Mouse (Mus musculus): Measurements from ENCODE around the gene Mapk14. TPM values are rescaled to one million over a fixed set of nuclear protein-coding genes. Genes with fewer than 3 reads are reported as not detected.

Mapk14 gene
- 42.4 and 45.5 TPM in 2 replicates for polyA plus RNA-seq (2015; fragmentation: Nextera tagmentation; extraction: Ambion mirVana)

- Histone ChIP-seq H3K4me1 (replicated peaks) (peaks cover 26% of the 10 kb centered on the region), H3K27ac (peak within 1 kb of the TSS; percentile 98), H3K4me2 (replicated peaks) (peak within 1 kb of the TSS; percentile 89), H3K9me3 (no peaks in the 10 kb centered on the region), H3K36me3 (no peaks in the 10 kb centered on the region), H3K9ac (peak within 1 kb of the TSS; percentile 96), H3K27me3 (replicated peaks) (no peaks in the 10 kb centered on the region), H3K4me3 (replicated peaks) (peak within 1 kb of the TSS; percentile 100)
- under 1% methylated on average over 82 of the region's 86 CpGs for WGBS
- ATAC-seq: peak; percentile 95
Observed at GRCm38 (mm10) chr17:28690776-28691686, at the start of gene Mapk14. Mapk14 (plus strand) TSS chr17:28691329.

DNA sequence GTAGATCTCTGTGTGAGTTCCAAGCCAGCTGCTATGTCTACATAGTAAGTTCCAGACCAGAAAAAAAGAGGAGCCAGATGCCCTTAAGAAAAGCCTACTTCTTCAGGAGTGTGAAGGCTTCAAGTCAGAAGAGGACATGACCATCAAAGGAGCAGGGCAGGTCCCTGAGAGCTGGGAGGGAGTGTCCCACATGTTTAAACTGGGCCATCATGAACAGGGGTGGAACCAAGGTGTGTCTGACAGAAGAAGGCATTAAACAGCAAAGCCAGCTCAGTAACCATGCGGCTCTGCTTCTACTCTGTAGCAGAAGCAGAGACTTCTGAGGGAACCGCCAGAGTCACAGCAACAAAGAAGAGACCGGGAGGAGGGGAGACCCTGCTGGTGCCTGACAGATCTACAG is 47.4 kb upstream of the Mapk14 start:
- WGBS: 18% methylated on average over 3 of the region's 3 CpGs
- Histone ChIP-seq H3K27me3 (replicated peaks) (no peaks in the 10 kb centered on the region), H3K9me3 (no peaks in the 10 kb centered on the region), H3K4me1 (replicated peaks) (no peaks in the 10 kb centered on the region), H3K36me3 (no peaks in the 10 kb centered on the region), H3K27ac (no peak overlapping the region), H3K9ac (no peak overlapping the region), H3K4me2 (replicated peaks) (no peak overlapping the region), H3K4me3 (replicated peaks) (no peak overlapping the region)
- ATAC-seq: no peak

DNA sequence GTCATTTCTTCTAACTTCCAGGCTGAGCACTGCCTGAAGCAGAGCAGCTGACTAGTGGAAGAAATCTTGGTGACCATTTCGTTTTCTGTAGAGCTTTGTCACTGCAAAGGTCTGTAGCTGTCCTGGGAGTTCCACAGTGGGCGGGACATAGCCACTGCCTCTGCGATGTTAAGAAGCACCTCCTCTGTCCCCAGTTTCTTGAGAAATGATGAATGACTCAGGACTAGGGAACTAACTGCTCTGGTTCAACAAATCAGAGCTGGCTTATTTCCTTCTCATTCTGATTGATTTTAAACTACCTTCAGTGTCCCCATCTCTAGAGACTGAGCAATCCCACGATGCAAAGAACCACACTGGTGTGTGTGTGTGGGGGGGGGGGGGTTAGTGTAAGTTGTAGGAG is 47.0 kb upstream of the Mapk14 start:
- ATAC-seq: 0 out of 2 replicates have a peak, but pooled peaks have one; percentile 39
- no peak overlapping the region for H3K9ac ChIP-seq
- H3K4me1 ChIP-seq (replicated peaks): no peaks in the 10 kb centered on the region
- H3K27ac ChIP-seq: no peak overlapping the region
- H3K4me2 ChIP-seq (replicated peaks): no peak overlapping the region
- no peaks in the 10 kb centered on the region for H3K9me3 ChIP-seq
- no peaks in the 10 kb centered on the region for H3K27me3 ChIP-seq (replicated peaks)
- H3K4me3 ChIP-seq (replicated peaks): no peak overlapping the region
- 43% methylated on average over 4 of the region's 4 CpGs for WGBS
- no peaks in the 10 kb centered on the region for H3K36me3 ChIP-seq

- no peaks in the 10 kb centered on the region for H3K36me3 ChIP-seq
- 60% methylated on average over 3 of the region's 3 CpGs for WGBS
- H3K9ac ChIP-seq: no peak overlapping the region
Observed at GRCm38 (mm10) chr17:28646221-28646620, 44.9 kb upstream of the Mapk14 start.

GRCm38 (mm10) chr17:28648607-28649370 is 42.3 kb upstream of the Mapk14 start:
- Histone ChIP-seq H3K27ac (no peak overlapping the region), H3K36me3 (no peaks in the 10 kb centered on the region), H3K4me2 (replicated peaks) (no peak overlapping the region), H3K4me3 (replicated peaks) (no peak overlapping the region), H3K27me3 (replicated peaks) (no peaks in the 10 kb centered on the region), H3K9me3 (no peaks in the 10 kb centered on the region), H3K4me1 (replicated peaks) (no peaks in the 10 kb centered on the region), H3K9ac (no peak overlapping the region)
- 51% methylated on average over 6 of the region's 6 CpGs for WGBS
- ATAC-seq: peak; percentile 41

More at GRCm38 (mm10) chr17:28646221-28646620, 44.9 kb upstream of the Mapk14 start:
- H3K4me2 ChIP-seq (replicated peaks): no peak overlapping the region
- no peaks in the 10 kb centered on the region for H3K4me1 ChIP-seq (replicated peaks)
- no peaks in the 10 kb centered on the region for H3K27me3 ChIP-seq (replicated peaks)
- no peak overlapping the region for H3K27ac ChIP-seq
- H3K9me3 ChIP-seq: no peaks in the 10 kb centered on the region
- H3K4me3 ChIP-seq (replicated peaks): no peak overlapping the region
- ATAC-seq: no peak

DNA sequence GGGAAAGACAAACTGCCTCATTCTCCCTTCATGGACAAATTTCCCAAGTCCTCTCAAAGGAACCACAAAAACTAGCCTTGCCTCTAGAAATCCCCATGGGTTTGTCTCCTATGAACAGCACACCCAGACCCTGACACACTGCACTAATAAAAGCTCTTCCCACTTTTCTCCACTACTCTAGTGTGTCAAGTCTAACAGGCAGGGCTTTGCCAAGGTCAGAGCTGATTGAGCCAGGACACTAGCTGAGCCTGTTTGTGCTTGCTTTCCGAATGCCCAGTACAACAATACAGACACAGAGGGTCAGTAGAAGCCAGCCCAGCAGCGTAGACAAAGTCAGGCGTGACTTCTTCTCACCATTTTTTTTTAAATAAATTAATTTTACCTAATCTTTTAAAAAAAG is 40.9 kb upstream of the Mapk14 start:
- WGBS: 76% methylated on average over 3 of the region's 3 CpGs
- ATAC-seq: no peak

DNA sequence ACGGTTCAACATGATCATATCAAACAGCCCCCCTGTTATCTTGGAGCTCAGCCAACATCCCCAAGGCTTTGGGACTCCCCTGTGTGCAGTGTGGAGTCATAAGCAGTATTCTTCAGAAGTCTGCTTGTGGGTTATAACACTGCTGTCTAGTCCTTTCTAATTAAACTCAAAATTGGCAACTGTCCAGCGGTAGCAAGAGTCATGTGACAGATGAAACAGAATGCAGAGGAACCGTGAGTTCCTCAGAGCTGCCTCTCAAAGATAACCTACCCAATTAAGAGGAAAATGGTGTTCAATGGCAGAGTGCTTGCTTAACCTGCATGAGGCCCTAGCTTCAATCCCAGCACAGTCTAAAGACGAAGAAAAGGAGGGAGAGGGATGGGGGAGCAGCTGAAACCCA is 33.2 kb upstream of the Mapk14 start:
- Histone ChIP-seq H3K4me3 (replicated peaks) (no peak overlapping the region), H3K4me1 (replicated peaks) (no peaks in the 10 kb centered on the region), H3K9ac (no peak overlapping the region), H3K27ac (no peak overlapping the region), H3K36me3 (no peaks in the 10 kb centered on the region), H3K4me2 (replicated peaks) (no peak overlapping the region), H3K9me3 (no peaks in the 10 kb centered on the region), H3K27me3 (replicated peaks) (no peaks in the 10 kb centered on the region)
- 40% methylated on average over 4 of the region's 4 CpGs for WGBS
- ATAC-seq: peak; percentile 34; the same call in 1 of the 2 replicates

More for the DNA sequence above, 40.9 kb upstream of the Mapk14 start:
- H3K27me3 ChIP-seq (replicated peaks): no peaks in the 10 kb centered on the region
- H3K4me1 ChIP-seq (replicated peaks): no peaks in the 10 kb centered on the region
- H3K36me3 ChIP-seq: no peaks in the 10 kb centered on the region
- no peak overlapping the region for H3K4me2 ChIP-seq (replicated peaks)
- H3K9me3 ChIP-seq: no peaks in the 10 kb centered on the region
- no peak overlapping the region for H3K4me3 ChIP-seq (replicated peaks)
- no peak overlapping the region for H3K27ac ChIP-seq
- H3K9ac ChIP-seq: no peak overlapping the region

- no peak overlapping the region for H3K27ac ChIP-seq
- no peak for ATAC-seq
- H3K27me3 ChIP-seq (replicated peaks): no peaks in the 10 kb centered on the region
- no peaks in the 10 kb centered on the region for H3K36me3 ChIP-seq
- no peaks in the 10 kb centered on the region for H3K4me1 ChIP-seq (replicated peaks)
- no peak overlapping the region for H3K4me3 ChIP-seq (replicated peaks)
- H3K9ac ChIP-seq: no peak overlapping the region
- H3K4me2 ChIP-seq (replicated peaks): no peak overlapping the region
- no peaks in the 10 kb centered on the region for H3K9me3 ChIP-seq
- 61% methylated on average over 6 of the region's 6 CpGs for WGBS
Observed at GRCm38 (mm10) chr17:28659564-28659963, 31.6 kb upstream of the Mapk14 start.

GRCm38 (mm10) chr17:28682311-28683084 is 8.6 kb upstream of the Mapk14 start:
- 71% methylated on average over 13 of the region's 13 CpGs for WGBS
- peak; percentile 94 for ATAC-seq
- H3K4me2 ChIP-seq (replicated peaks): no peak overlapping the region
- no peaks in the 10 kb centered on the region for H3K36me3 ChIP-seq
- H3K9me3 ChIP-seq: no peaks in the 10 kb centered on the region
- no peaks in the 10 kb centered on the region for H3K27me3 ChIP-seq (replicated peaks)
- no peak overlapping the region for H3K9ac ChIP-seq
- peak overlapping the region; percentile 71 for H3K27ac ChIP-seq
- H3K4me3 ChIP-seq (replicated peaks): no peak overlapping the region
- H3K4me1 ChIP-seq (replicated peaks): no peaks in the 10 kb centered on the region

- no peak for ATAC-seq
- Histone ChIP-seq H3K36me3 (no peaks in the 10 kb centered on the region), H3K4me2 (replicated peaks) (no peak overlapping the region), H3K27ac (peak overlapping the region; percentile 71; the same call in 1 of the 2 replicates), H3K4me3 (replicated peaks) (no peak overlapping the region), H3K9ac (no peak overlapping the region), H3K27me3 (replicated peaks) (no peaks in the 10 kb centered on the region), H3K4me1 (replicated peaks) (no peaks in the 10 kb centered on the region), H3K9me3 (no peaks in the 10 kb centered on the region)
- 44% methylated on average over 1 of the region's 1 CpGs for WGBS
Observed at GRCm38 (mm10) chr17:28683601-28684000, 7.5 kb upstream of the Mapk14 start.

- ATAC-seq: no peak
- 83% methylated on average over 19 of the region's 19 CpGs for WGBS
- Histone ChIP-seq H3K4me1 (replicated peaks) (peaks cover 7% of the 10 kb centered on the region), H3K36me3 (no peaks in the 10 kb centered on the region), H3K9ac (no peak overlapping the region), H3K27ac (no peak overlapping the region), H3K27me3 (replicated peaks) (no peaks in the 10 kb centered on the region), H3K4me3 (replicated peaks) (no peak overlapping the region), H3K4me2 (replicated peaks) (no peak overlapping the region), H3K9me3 (no peaks in the 10 kb centered on the region)
Observed at GRCm38 (mm10) chr17:28684631-28685030, 6.5 kb upstream of the Mapk14 start.

DNA sequence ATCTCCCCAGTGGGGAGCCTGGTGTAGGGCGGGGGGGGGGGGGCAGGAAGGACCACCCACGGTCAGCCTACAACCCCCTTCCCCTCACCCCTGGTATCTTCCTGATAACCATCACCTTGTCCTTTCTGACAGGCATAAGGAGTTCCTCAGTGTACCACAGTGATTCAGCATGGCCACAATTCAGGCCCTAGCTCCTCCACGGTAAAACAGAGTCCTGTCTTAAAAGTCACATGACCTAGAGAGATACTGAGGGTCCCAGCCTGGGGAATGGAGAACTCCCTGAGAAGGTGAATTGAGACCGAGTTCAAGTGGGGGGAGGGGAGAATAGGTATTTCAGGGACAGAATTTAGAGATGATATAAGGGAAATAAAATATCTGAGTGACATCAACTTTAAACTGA is 3.8 kb upstream of the Mapk14 start:
- Histone ChIP-seq H3K4me2 (replicated peaks) (no peak overlapping the region), H3K4me1 (replicated peaks) (peaks cover 12% of the 10 kb centered on the region), H3K27ac (no peak overlapping the region), H3K9me3 (no peaks in the 10 kb centered on the region), H3K27me3 (replicated peaks) (no peaks in the 10 kb centered on the region), H3K9ac (no peak overlapping the region), H3K36me3 (no peaks in the 10 kb centered on the region), H3K4me3 (replicated peaks) (no peak overlapping the region)
- WGBS: 34% methylated on average over 4 of the region's 4 CpGs
- ATAC-seq: no peak
